Mouse (Mus musculus): ENCODE data around the gene 6030408B16Rik.

Gene 6030408B16Rik

GRCm38 (mm10) chr15:101333648-101334047 is 40.6 kb downstream of the 6030408B16Rik start:
- no peaks in the 10 kb centered on the region for H3K27me3 ChIP-seq (ENCODE audit: control insufficient read depth, insufficient read depth, low read length, poor library complexity, severe bottlenecking)
- no peak for DNase-seq (ENCODE audit: low read depth, low spot score)
- H3K36me3 ChIP-seq (ENCODE audit: control insufficient read depth, insufficient read depth, low read length, poor library complexity, severe bottlenecking): no peaks in the 10 kb centered on the region

DNA sequence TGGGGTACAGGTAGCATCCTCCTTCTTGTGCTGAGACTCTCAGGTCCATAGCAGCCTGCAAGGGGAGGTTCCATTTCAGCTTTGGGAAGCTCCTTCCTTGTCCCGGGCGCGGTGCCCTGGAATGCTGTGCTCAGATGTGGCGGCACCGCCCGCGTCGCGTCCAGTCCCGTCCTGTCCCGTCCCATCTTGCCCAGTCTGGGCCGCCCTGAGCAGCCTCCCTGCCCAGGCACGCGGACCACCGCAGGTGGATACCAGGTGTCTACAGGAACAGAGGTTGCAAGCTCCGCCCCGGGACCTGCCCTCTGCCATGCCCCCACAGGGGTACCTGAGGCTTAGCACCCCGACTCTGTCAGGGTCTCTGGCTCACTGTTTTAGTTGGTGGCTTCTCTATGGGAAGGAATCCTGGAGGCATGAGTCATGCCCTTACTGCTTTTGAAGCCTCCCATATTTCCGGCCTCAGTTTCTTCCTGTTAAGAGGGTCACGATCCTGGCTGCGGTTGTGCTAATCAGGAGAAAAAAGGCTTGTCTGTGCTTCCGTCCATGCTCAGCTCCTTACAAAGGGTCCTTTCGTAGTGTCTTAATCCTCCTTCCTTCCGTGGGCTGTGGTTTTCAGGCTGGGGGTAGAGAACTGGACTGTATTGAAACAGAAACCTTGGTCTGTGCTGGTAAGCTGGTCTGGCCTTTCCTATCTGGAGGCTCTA is 43.6 kb downstream of the 6030408B16Rik start:
- no peaks in the 10 kb centered on the region for H3K27me3 ChIP-seq (ENCODE audit: control insufficient read depth, insufficient read depth, low read length, poor library complexity, severe bottlenecking)
- no peaks in the 10 kb centered on the region for H3K36me3 ChIP-seq (ENCODE audit: control insufficient read depth, insufficient read depth, low read length, poor library complexity, severe bottlenecking)
- no peak for DNase-seq (ENCODE audit: low read depth, low spot score)

DNA sequence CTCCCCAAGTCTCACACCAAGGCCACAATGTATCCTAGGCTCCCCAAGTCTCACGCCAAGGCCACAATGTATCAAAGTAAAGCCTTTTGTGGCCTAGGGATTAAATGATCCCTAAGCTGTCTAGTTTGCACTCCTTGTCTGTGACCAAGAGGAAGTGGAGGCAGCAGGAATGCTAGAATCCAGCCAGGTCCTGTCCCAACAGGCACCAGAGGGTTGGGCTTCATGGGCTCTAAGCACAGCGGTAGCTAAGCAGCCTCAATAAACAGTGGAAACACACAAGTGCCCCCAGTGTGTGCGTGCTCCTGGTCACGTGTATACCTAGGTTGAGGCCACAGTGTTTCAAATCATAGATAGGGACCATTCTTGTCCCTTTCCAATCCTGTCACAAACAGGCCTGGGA is 45.3 kb downstream of the 6030408B16Rik start:
- no peak for DNase-seq (ENCODE audit: low read depth, low spot score)
- no peaks in the 10 kb centered on the region for H3K36me3 ChIP-seq (ENCODE audit: control insufficient read depth, insufficient read depth, low read length, poor library complexity, severe bottlenecking)
- no peaks in the 10 kb centered on the region for H3K27me3 ChIP-seq (ENCODE audit: control insufficient read depth, insufficient read depth, low read length, poor library complexity, severe bottlenecking)

GRCm38 (mm10) chr15:101339537-101339936 is 46.5 kb downstream of the 6030408B16Rik start:
- DNase-seq (ENCODE audit: low read depth, low spot score): peak; percentile 87
- no peaks in the 10 kb centered on the region for H3K27me3 ChIP-seq (ENCODE audit: control insufficient read depth, insufficient read depth, low read length, poor library complexity, severe bottlenecking)
- no peaks in the 10 kb centered on the region for H3K36me3 ChIP-seq (ENCODE audit: control insufficient read depth, insufficient read depth, low read length, poor library complexity, severe bottlenecking)

DNA sequence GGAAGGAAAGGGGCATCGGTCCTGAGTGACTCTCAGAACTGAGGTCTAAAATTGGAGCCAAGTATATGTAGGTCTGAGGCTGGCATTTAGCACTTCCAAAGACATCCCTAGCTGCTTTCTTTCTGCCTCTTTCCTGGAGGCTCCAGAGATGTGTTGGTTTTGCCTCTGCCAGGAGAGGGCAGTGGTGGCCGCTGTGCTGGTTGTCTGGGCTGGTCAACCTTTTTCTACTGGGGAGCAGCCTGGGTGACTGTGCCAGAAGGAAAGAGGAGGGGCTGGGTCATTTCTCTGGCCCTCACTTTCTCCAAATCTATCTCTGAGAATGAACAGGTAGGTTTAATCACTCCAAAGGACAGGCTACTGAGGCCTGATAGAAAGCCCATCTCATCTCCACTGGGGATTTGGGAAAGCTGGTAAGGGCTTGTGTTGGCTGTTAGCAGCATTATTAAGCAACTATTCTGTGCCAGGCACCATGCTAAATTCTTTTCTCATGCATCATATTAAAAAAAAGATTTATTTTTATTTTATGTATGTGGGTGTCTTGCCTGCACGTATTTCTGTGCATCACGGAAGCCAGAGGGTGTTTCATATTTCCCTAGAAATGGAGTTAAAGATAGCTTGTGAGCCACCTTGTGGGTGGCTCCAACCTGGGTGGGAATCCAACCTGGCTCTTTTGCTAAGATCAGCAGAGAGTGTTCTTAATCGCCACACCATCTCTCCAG is 48.9 kb downstream of the 6030408B16Rik start:
- no peaks in the 10 kb centered on the region for H3K36me3 ChIP-seq (ENCODE audit: control insufficient read depth, insufficient read depth, low read length, poor library complexity, severe bottlenecking)
- no peak for DNase-seq (ENCODE audit: low read depth, low spot score)
- H3K27me3 ChIP-seq (ENCODE audit: control insufficient read depth, insufficient read depth, low read length, poor library complexity, severe bottlenecking): no peaks in the 10 kb centered on the region
